Mouse (Mus musculus): ENCODE measurements at regions not wholly inside any gene's neighbourhood (a gene's known extent, or its start where the extent isn't known, plus 50 kb on each side); places are given as distances from the start of the nearest gene placed in this dataset.
A peak's percentile ranks its signal among the peaks of the same experiment; 100 is the strongest.

DNA sequence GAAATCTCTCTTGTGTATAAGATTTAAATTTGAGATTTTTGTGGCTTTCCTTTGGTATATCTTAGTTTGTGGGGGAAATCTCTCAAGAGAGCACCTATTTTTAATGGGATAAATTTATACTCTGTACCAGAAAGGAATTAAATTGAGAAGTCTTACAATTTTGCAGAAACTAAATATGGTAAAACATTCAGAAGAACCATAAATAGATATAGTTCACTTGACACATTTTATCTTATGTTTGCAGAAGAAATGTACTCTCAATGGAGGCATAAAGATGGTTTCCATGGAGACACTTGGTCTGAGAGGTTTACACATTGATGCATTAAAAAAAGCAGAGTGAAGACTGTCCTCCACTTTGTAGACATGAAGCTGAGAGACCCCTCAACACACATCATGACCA is 86.9 kb downstream of the Ndufa10 start:
- no peak overlapping the region for H3K4me3 ChIP-seq
- H3K36me3 ChIP-seq = no peaks in the 10 kb centered on the region
- no peaks in the 10 kb centered on the region for H3K4me1 ChIP-seq
- ATAC-seq (replicated peaks) = no peak
- no peak overlapping the region for H3K4me2 ChIP-seq (replicated peaks)
- H3K27me3 ChIP-seq = no peaks in the 10 kb centered on the region
- H3K27ac ChIP-seq (replicated peaks) = no peak overlapping the region
- H3K9me3 ChIP-seq = no peaks in the 10 kb centered on the region
- H3K9ac ChIP-seq (replicated peaks) = no peak overlapping the region

DNA sequence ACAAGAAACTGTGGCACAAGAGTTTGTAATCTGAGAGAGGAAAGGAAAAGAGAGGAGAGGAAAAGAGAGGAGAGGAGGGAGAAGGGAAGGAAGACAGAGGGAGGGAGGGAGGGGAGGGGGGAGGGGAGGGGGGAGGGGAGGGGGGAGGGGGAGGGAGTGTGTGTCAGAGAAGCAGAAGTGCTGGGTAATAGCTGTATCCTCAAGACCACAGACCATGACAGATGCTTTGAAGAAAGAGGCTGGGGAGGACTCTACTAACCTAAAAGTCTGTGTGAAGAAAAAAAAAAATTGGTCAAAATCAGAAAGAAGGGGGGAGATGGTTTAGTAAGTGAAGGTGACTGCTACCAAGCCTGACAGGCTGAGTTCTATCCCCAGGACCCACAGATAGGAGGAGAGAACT is 88.7 kb downstream of the Ndufa10 start:
- Histone ChIP-seq H3K4me2 (replicated peaks) (no peak overlapping the region), H3K9me3 (no peaks in the 10 kb centered on the region), H3K27me3 (no peaks in the 10 kb centered on the region), H3K27ac (replicated peaks) (no peak overlapping the region), H3K9ac (replicated peaks) (no peak overlapping the region), H3K4me1 (no peaks in the 10 kb centered on the region), H3K36me3 (no peaks in the 10 kb centered on the region), H3K4me3 (no peak overlapping the region)
- ATAC-seq (replicated peaks) = no peak

DNA sequence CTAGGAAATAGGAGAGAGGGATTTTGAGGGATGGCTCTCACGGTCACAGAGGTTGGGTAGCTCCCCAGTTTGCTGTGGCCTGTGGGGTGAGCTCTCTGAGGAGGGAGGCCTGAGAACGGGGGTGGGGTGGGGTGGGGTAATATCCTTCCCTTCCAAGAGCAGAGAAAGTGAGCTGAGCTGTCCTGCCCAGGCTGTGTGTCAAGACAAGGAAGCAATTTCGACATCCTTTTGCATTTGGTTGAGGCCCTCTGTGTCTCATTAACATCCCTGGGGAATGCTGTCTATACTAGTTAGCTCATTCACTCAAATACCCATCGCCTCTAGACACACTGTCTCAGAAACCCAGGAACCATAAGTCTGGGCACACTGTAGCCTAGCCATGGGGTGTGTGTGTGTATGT is 89.9 kb downstream of the Ndufa10 start:
- Histone ChIP-seq H3K9ac (replicated peaks) (no peak overlapping the region), H3K27ac (replicated peaks) (no peak overlapping the region), H3K36me3 (no peaks in the 10 kb centered on the region), H3K4me1 (no peaks in the 10 kb centered on the region; the same call in 1 of the 2 replicates), H3K9me3 (no peaks in the 10 kb centered on the region), H3K27me3 (no peaks in the 10 kb centered on the region), H3K4me3 (no peak overlapping the region), H3K4me2 (replicated peaks) (no peak overlapping the region)
- 77% methylated on average over 4 of the region's 4 CpGs for WGBS
- no peak for ATAC-seq (replicated peaks)

DNA sequence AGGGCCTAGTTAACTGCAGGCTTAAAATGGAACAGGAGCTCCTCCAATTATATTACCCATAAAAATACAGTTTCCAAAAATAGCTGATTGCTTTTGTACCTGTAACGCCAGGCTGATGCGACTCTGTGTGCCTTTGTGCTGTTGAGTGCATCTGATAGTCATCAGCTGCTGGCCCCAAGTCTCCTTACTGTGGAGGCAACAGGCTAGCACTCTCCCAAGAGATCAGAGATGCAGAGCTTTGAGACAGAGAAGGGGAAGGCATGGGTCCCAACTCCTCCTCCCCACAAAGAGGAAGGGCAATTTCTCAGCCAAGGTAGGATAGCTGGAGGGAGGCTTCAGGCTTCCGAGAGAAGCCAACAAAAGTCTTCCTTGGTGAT is 94.2 kb downstream of the Ndufa10 start:
- H3K27me3 ChIP-seq = no peaks in the 10 kb centered on the region
- no peaks in the 10 kb centered on the region for H3K9me3 ChIP-seq
- H3K4me1 ChIP-seq = no peaks in the 10 kb centered on the region; the same call in 1 of the 2 replicates
- no peak overlapping the region for H3K27ac ChIP-seq (replicated peaks)
- H3K4me3 ChIP-seq = no peak overlapping the region
- no peaks in the 10 kb centered on the region for H3K36me3 ChIP-seq
- no peak overlapping the region for H3K4me2 ChIP-seq (replicated peaks)
- ATAC-seq (replicated peaks) = no peak
- 74% methylated on average over 3 of the region's 3 CpGs for WGBS
- no peak overlapping the region for H3K9ac ChIP-seq (replicated peaks)

DNA sequence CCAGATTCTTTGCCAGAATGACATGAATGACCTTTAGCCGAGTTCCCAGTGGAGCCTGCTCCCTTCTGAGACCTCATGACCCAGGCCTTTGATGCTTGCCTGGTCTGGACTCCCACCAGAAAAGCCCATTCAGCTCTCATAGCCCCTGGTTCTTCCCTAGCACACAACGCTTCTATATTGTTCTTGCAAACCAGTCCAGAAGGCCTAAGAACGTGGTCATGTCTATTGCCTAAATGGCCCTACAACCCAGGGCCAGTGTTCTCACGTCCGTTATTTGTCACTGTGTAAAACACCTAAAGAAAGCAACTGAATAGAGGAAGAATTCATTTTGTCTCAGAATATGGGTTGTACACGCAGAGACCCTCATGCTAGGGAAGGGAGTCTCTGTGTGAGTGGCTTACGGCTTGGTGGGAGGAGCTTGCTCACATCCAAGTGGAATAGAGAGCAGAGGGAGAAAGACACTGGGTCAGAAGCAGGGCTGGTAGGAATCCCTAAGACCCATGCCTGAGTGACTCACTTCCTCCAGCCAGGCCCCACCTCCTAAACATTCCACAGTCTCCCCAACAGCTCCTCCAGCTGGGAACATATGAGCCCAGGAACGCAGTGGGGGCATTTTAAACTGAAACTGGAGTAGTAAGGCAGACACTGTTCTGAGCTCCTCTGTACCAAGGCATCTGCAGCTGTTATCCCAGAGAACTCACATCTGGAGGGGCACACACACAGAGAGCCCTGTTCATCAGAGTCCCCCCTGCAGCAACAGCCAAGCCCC is 94.7 kb downstream of the Ndufa10 start:
- Histone ChIP-seq H3K27ac (replicated peaks) (no peak overlapping the region), H3K4me2 (replicated peaks) (no peak overlapping the region)
- peak; percentile 53 for ATAC-seq (replicated peaks)

DNA sequence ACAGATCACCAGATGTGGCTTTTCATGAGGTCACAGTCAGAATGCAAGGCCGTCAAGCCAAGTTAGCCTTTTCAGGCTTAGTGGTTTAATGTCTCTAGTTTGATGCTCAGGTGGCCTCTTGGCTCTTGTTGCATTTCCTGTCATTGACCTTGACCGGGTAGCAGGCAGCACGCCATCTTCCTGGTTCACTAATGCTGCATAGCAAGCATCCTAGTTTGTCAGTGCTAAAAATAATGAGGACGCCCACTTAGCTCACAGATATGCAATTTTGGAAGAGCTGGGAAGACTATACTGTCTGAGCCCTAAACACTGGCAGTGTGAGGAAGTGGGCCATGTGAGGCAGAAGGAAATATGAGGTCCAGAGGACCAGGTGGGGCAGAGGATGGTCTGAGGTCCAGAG is 97.2 kb downstream of the Ndufa10 start:
- H3K27me3 ChIP-seq = no peaks in the 10 kb centered on the region
- H3K4me2 ChIP-seq (replicated peaks) = no peak overlapping the region
- no peak for ATAC-seq (replicated peaks)
- H3K9ac ChIP-seq (replicated peaks) = no peak overlapping the region
- H3K36me3 ChIP-seq = no peaks in the 10 kb centered on the region
- 89% methylated on average over 4 of the region's 4 CpGs for WGBS
- H3K4me3 ChIP-seq = no peak overlapping the region
- H3K9me3 ChIP-seq = no peaks in the 10 kb centered on the region
- H3K27ac ChIP-seq (replicated peaks) = no peak overlapping the region
- H3K4me1 ChIP-seq = peaks cover 9% of the 10 kb centered on the region

More for the DNA sequence above, 94.7 kb downstream of the Ndufa10 start:
- no peaks in the 10 kb centered on the region for H3K27me3 ChIP-seq
- no peak overlapping the region for H3K4me3 ChIP-seq
- H3K36me3 ChIP-seq = no peaks in the 10 kb centered on the region
- no peaks in the 10 kb centered on the region for H3K9me3 ChIP-seq
- WGBS = 55% methylated on average over 8 of the region's 8 CpGs
- no peak overlapping the region for H3K9ac ChIP-seq (replicated peaks)
- H3K4me1 ChIP-seq = no peaks in the 10 kb centered on the region; the same call in 1 of the 2 replicates

DNA sequence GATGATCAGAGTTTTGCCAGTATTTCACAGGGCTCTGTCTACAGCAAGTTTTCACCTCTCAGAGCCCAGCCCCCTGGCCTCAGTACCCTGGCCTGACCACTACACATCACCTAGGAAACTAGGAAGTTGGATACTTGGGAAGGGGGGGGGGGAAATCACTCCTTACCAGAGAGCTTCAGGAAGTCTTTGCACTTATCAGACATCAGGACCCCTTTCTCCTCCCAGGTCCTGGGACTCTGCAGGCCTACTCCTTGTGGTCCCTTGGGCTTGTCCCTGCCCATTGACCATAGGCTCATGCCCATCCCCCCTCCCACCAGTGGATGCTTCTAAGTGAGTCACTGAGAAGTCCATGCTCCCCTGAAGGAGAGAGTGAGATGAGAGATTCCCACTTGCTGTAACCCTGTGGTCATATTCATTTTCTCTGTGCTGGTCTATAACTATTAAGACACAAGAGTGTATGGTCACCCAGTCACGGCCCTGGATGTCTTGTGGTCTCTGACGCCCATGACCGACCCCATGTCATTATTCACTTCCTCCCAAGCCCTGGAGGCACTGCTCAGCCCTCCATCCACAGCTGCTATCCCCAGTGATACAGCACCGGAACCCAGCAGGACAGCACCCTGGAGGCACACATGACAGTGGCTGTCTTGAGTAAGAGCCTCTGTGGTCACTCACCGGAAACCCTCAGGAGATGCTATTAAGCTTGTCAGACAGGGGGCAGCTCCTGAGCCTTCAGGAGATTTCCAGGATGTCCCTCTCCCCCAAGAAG is 101.3 kb downstream of the Ndufa10 start:
- H3K4me1 ChIP-seq = peaks cover 18% of the 10 kb centered on the region
- H3K27ac ChIP-seq (replicated peaks) = peak overlapping the region; percentile 80
- no peak overlapping the region for H3K9ac ChIP-seq (replicated peaks)
- peak; percentile 35 for ATAC-seq (replicated peaks)
- no peak overlapping the region for H3K4me3 ChIP-seq
- no peaks in the 10 kb centered on the region for H3K9me3 ChIP-seq
- H3K36me3 ChIP-seq = no peaks in the 10 kb centered on the region
- WGBS = 92% methylated on average over 5 of the region's 5 CpGs
- no peak overlapping the region for H3K4me2 ChIP-seq (replicated peaks)
- H3K27me3 ChIP-seq = no peaks in the 10 kb centered on the region

DNA sequence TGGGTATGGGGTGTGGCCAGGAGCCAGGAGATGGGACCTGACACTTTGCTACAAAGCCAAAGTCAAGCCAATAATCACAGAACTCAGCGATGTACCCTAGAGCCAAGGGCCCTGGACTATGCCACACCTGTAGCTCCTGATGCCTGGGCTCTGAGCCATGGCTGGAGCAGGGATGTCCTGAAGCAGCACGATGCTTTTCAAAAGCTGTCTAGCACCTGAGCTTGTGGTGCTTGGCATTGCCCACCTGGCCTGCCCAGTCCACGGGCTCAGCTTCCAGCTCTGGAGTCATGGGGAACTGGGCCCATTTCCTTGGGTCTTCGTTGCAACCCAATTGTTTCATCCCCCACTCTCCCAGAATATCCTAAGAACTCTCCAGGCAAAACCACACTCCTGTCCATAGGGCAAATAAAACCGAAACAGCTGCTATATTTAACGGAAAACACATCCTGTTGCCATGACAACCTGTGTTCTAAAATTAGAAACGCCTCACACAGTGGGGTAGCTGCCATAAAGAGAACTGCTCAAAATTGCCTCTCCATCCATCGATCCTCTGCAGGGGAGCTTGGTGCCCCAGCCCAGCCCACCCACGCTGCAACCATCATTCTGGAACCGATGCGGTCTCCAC is 102.2 kb downstream of the Ndufa10 start:
- no peaks in the 10 kb centered on the region for H3K9me3 ChIP-seq
- ATAC-seq (replicated peaks) = peak; percentile 76
- no peaks in the 10 kb centered on the region for H3K36me3 ChIP-seq
- H3K9ac ChIP-seq (replicated peaks) = no peak overlapping the region
- peak overlapping the region; percentile 80 for H3K27ac ChIP-seq (replicated peaks)
- no peaks in the 10 kb centered on the region for H3K27me3 ChIP-seq
- peaks cover 18% of the 10 kb centered on the region for H3K4me1 ChIP-seq
- H3K4me3 ChIP-seq = no peak overlapping the region
- H3K4me2 ChIP-seq (replicated peaks) = peak overlapping the region; percentile 24
- 31% methylated on average over 11 of the region's 11 CpGs for whole genome bisulfite sequencing

DNA sequence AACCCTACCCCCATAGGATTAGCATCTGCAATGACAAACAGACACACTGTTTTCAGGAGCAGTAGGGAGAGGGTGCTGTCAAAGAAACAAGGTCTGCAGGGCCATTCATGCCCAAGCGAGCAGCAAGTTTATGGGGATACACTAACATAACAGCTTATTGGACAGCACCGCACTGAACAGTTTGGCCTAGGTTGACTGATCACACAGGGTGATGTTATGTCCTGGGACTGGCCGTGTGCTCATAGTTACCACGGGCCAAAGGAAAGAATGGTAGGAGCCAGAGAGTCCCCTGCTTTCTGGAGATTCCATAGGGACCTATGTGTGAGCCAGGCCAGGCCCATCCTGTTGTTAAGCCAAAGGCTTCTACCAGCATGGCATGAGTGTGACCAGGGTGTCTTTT is 102.8 kb downstream of the Ndufa10 start:
- H3K27ac ChIP-seq (replicated peaks) = peak overlapping the region; percentile 80
- WGBS = 91% methylated on average over 4 of the region's 4 CpGs
- H3K4me3 ChIP-seq = no peak overlapping the region
- ATAC-seq (replicated peaks) = peak; percentile 20
- no peaks in the 10 kb centered on the region for H3K27me3 ChIP-seq
- no peak overlapping the region for H3K9ac ChIP-seq (replicated peaks)
- H3K36me3 ChIP-seq = no peaks in the 10 kb centered on the region
- H3K4me1 ChIP-seq = peaks cover 18% of the 10 kb centered on the region
- H3K9me3 ChIP-seq = no peaks in the 10 kb centered on the region
- no peak overlapping the region for H3K4me2 ChIP-seq (replicated peaks)

DNA sequence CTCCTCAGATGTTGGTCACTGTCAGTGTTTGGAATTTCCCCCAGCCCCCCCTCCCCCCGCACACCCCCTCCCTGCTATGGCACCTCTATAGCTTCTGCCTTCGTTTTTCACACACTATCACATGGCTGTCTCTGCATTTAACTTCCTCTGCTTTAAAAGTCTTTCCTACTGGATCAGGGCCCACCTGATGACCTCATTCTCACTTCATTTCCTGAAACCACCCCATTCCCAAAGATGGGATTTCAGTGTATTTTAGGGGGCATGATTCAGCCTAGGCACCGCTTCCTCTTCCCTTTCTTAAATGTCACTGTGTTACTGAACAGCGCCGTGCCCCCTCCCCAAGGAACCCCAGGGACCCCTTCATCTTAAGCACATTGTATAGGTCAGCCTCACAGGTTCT is 103.7 kb downstream of the Ndufa10 start:
- Histone ChIP-seq H3K4me1 (peaks cover 18% of the 10 kb centered on the region), H3K9ac (replicated peaks) (no peak overlapping the region), H3K36me3 (no peaks in the 10 kb centered on the region), H3K27ac (replicated peaks) (no peak overlapping the region), H3K9me3 (no peaks in the 10 kb centered on the region), H3K4me2 (replicated peaks) (no peak overlapping the region), H3K27me3 (no peaks in the 10 kb centered on the region), H3K4me3 (no peak overlapping the region)
- WGBS = 87% methylated on average over 5 of the region's 5 CpGs
- ATAC-seq (replicated peaks) = no peak

DNA sequence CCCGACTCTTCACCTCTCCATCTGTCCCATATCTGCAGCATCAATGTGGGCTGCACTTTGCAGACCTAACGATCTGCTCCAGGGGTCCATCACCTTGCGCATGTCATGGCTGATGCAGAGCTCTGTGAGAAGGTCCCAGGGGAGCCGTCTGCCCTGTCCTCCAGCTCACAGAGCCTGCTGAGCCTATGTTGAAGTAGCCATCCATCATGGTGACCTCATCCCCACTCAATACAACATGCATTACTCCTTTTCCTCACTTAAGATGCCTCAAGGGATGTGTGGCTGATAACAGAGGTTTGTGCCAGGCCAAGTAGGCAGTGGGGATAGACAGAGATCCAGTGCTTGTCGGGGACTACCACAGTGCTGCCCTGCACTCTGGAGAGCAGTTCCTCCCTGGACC is 107.4 kb downstream of the Ndufa10 start:
- 87% methylated on average over 5 of the region's 5 CpGs for WGBS
- ATAC-seq (replicated peaks) = no peak

DNA sequence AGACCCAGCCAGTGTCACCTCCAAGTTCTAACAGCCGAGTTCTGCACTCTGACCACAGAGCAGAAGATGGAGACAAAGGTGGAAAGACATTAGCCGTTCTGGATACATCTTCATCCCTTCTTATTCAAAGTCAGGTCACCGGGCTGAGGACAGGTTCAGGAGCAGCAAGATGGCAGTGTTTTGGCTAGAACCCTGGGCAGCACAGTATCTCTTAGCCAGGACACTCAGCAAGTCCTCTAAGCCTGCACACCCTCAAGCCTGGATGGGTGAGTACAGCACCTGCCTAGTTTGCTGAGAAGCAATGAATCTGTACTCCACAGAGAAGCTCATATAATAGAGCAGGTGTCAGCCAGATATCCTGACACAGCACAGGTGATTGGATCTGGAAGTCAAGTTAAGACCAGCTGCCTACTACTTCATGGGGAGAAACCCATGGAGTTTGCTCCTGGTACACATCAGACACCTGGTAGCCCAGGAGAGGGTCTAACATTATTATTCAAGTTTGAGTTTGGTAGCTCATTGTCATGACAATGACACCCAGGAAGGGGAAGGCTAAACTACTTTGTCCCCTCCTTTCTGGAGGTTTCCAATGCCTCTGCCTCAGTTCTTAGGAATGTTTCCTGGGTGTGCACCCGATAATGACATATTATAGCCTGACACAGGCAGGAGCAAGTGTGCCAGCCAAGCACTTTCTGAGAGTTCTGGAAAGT is 108.1 kb downstream of the Ndufa10 start:
- Histone ChIP-seq H3K36me3 (no peaks in the 10 kb centered on the region), H3K9me3 (no peaks in the 10 kb centered on the region), H3K27ac (replicated peaks) (no peak overlapping the region), H3K4me1 (peaks cover 5% of the 10 kb centered on the region; the same call in 1 of the 2 replicates), H3K4me3 (no peak overlapping the region), H3K4me2 (replicated peaks) (no peak overlapping the region), H3K27me3 (no peaks in the 10 kb centered on the region), H3K9ac (replicated peaks) (no peak overlapping the region)
- no peak for ATAC-seq (replicated peaks)
- 82% methylated on average over 4 of the region's 4 CpGs for WGBS

More for the DNA sequence above, 107.4 kb downstream of the Ndufa10 start:
- Histone ChIP-seq H3K4me2 (replicated peaks) (no peak overlapping the region), H3K27ac (replicated peaks) (no peak overlapping the region), H3K36me3 (no peaks in the 10 kb centered on the region), H3K9me3 (no peaks in the 10 kb centered on the region), H3K9ac (replicated peaks) (no peak overlapping the region), H3K4me1 (peaks cover 9% of the 10 kb centered on the region), H3K4me3 (no peak overlapping the region), H3K27me3 (no peaks in the 10 kb centered on the region)
